Mouse (Mus musculus) liver, adult 2 months (tissue): ENCODE data around the gene Arpc2.

ENCODE experiments used
- CTCF ChIP-seq: fragments of 200-500 bp; IDR thresholded peaks from 2 replicates; pipeline ENCODE4 v1.5.1; 2011; ENCODE audit warnings: low read depth, low read length, control low read depth
- POLR2A ChIP-seq: fragments of 200-500 bp; IDR thresholded peaks from 2 replicates; pipeline ENCODE4 v1.6.1; 2011; ENCODE audit warnings: low read length, control low read depth; ENCODE audit not compliant: insufficient read depth; ENCODE audit errors: extremely low read depth

- no peak for TF ChIP-seq POLR2A
- TF ChIP-seq CTCF = no peak
These were observed 28.0 kb upstream of the Arpc2 start for GRCm38 (mm10) chr1:74207906-74208305.
